Mouse (Mus musculus): ENCODE data around the gene Pip4k2a.
"Not testable (repeated sequence)": the region's sequence is repeated elsewhere in the genome, so short reads cannot be mapped to it uniquely, and the experiment has no call there.

Gene Pip4k2a

DNA sequence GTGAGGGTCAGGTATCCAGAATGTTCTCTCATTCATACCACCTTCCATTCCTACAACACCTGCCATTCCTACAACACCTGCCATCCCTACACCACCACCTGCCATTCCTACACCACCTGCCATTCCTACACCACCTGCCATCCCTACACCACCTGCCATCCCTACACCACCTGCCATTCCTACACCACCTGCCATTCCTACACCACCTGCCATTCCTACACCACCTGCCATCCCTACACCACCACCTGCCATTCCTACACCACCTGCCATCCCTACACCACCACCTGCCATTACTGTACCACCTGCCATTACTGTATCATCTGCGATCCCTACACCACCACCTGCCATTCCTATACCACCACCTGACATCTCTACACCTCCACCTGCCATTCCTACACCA, 104.6 kb downstream of the Pip4k2a start:
- not testable (repeated sequence) for DNase-seq (ENCODE audit: low spot score)

DNA sequence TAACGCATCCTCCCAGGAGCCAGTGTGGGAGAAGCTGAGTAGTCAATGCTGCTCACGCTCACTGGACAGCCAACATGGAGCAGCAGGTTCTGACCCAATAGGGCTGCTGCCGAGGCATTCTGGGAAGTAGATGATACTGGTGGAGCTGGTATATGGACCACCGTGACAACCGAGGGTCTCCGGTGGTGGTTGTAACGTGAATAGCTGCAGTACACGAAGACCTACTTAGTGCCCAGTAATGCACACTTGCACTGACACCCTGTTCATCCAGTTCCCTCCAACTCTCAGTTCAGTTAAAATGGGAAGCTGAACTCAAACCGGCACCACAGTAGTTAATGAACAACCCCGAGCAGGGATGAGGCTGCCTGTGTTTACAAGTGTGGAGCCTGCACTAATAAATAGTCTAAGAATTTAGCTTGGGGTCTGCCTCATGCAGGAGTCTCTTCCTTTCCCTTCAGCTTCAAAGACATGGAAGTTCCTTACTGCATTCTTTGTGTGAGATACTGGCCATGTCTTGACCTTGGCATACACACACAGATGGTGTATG, 105.9 kb downstream of the Pip4k2a start:
- DNase-seq (ENCODE audit: low spot score): peak; percentile 5

GRCm38 (mm10) chr2:18890227-18891001, 107.5 kb downstream of the Pip4k2a start:
- no peak for DNase-seq (ENCODE audit: low spot score)

- no peak for DNase-seq (ENCODE audit: low spot score)
These were observed 113.6 kb downstream of the Pip4k2a start for GRCm38 (mm10) chr2:18884277-18884676.

DNA sequence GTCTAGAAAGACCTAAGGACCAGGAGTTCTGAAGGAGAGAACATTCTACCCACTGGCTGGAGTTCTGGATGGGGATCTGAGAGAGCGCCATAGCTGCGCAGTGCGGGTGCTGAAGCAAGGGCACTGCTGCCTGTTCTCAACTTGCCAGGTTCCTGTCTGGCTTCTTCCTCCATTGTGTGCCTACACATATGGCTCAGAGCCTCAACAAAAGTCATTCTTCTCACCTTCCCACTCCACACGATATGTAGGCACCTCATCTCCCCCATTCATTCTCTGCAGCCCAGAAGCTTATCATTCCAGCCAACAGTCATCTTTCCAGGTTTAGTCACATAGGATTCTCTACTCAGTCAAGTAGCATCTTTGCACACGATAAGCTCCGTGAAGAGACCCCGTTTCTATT, 123.3 kb downstream of the Pip4k2a start:
- no peak for DNase-seq (ENCODE audit: low spot score)

GRCm38 (mm10) chr2:18874063-18874462, 123.9 kb downstream of the Pip4k2a start:
- no peak for DNase-seq (ENCODE audit: low spot score)

- no peak for DNase-seq (ENCODE audit: low spot score)
These were observed 124.5 kb downstream of the Pip4k2a start for GRCm38 (mm10) chr2:18873440-18873839.

DNA sequence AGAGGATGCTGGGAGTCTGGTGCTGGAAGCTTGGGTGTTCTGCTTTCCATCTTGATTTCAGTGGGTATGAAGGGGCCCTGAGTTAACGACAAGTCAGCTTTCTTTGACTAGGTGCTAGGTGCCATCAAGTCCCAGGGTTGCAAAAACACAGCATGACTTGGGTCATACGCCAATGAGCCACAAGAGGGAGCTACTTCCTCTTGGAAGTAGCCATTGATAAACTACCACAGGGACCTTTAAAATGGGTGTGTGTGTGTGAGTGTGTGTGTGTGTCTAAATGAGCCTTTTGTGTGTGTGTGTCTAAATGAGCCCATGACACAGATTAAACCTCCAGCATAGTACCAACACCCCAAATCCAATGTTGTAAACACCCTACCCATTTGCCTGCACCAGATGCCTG, 125.1 kb downstream of the Pip4k2a start:
- peak; percentile 81 for DNase-seq (ENCODE audit: low spot score)

DNA sequence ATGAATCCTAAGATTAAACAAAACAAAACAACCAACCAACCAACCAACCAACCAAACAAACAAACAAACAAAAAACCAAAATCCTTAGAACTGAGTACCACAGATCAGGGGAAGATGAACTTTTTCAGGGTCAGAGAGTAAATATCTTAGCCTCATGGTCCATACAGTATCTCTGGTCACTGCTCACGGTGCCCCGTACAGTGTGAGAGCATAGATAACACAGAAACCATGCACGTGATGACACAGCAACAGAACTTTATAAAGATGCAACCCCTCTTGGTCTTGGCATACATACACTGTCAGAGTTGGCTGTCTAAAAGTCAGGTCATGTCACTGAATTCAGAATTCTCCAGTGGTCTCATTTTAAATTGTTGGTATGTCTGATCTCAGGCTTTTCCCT, 126.8 kb downstream of the Pip4k2a start:
- DNase-seq (ENCODE audit: low spot score): no peak

- DNase-seq (ENCODE audit: low spot score): no peak
These were observed 130.9 kb downstream of the Pip4k2a start for GRCm38 (mm10) chr2:18867069-18867468.

- DNase-seq (ENCODE audit: low spot score): no peak
These were observed 133.2 kb downstream of the Pip4k2a start for GRCm38 (mm10) chr2:18864719-18865118.

DNA sequence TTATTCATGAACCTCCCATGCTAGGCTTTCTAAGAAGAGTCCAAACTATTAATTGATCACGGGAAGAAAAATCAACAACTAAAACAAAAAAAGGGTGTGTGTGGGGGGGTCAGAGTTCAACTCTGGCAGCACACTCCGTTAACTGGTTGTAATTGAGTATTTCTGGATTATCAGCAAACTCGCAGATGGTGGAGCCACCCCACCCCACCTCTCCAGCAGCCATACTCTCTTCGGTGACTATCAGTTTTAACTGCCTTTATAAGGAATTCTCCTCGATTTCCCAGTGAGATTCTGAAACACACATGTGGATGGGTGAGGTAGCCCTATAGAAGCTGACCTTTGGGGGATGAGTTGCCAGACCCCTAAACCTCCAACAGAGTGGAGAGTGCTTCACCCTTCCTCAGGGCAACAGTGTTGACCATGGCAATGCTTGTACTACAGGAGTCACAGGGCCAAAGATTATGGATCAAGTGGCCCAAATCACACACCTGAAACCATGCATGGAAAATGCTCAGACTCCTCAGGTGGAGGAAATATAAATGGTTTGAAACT, 136.2 kb downstream of the Pip4k2a start:
- DNase-seq (ENCODE audit: low spot score): no peak

DNA sequence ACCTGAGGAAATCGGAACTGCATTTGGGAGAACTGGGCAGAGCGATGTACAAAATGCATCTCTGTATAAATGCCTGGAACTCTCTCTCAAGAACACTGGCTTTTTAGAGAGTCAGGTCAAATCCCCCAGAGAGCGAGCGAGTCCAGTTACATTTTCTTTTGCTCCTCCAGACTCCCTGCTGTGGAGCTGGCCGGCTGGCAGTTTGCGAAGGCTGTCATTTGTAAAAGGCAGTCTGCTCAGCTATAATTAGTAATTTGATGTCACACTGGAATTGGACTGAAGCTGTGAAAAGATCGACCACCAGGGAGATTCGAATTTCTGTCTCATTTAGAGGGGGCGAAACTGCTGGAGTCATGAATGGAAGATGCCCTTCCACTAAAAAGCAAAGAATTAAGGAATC, 137.2 kb downstream of the Pip4k2a start:
- no peak for DNase-seq (ENCODE audit: low spot score)

DNA sequence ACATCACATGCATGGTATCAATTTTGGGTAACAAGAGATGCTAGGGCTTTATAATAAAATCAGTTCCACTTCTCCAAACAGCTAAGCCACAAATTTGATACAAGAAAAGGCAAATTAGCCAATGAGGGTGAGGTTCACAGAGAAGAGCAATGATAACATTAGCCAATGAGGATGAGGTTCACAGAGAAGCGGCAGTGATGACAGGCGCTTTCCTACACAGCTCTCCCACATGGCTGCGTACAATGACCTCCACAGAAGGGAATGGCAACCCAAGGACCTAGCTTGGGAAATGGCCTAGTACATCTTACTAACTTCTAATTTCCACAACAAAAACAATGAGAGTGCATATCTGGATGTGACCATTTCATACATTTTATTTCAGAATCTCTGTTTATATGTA, 140.0 kb downstream of the Pip4k2a start:
- DNase-seq (ENCODE audit: low spot score): peak; percentile 17

DNA sequence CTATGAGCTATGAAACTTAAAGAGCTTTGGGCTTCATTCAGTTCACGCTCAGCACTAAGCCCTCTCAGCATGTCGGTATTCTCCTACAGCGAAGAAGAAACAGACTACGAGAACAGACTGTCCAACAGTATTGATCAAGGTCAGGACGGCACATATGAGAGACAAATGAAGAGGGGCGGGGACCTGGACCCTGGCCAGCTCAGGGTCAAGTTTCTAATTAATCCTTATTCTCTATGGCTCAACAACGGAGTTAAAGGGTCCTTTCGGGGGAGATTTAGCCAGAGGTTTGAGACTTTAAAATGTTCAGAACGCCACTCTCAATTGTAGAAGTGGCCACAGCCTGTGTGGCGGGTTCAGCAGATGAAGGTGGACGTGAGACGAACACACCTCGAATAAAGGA, 141.5 kb downstream of the Pip4k2a start:
- DNase-seq (ENCODE audit: low spot score): peak; percentile 47

DNA sequence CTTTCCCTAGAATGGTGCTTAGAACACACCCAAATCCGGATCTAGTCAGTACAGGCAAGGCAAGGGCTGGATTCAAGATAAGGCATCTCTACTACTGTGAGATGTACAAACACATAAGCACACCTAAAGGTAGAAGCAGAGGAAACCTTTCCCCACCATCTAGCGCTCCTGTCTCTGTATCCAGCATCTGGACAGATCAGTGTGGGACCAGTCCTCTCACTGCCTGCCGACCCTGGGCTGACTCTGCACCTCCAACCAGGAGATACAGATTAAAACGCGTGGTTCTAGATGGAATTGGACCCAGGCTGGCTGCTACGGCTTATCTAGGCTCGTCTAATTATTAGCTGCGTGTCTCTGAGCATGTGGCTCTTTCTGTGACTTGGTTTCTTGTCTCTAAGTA, 142.7 kb downstream of the Pip4k2a start:
- DNase-seq (ENCODE audit: low spot score): no peak

DNA sequence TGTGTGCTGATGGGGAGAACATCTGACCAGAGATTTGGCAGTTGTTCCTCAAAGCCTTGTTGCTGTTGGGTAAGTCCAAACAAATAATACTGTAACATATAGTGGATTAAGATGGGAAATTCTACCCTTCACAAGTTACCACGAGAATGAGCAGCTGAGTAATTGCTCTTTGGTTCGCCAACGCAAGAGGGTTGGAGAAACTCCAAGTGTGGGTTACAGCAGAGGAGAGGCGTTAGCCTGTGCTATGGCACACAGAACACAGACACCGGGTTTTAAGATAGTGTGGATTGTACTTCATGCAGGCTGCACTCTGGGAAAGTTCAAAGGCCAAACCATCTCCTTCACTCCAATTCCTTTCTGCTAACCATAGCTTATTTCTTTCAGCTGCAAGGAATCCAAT, 144.6 kb downstream of the Pip4k2a start:
- DNase-seq (ENCODE audit: low spot score): no peak

- no peak for DNase-seq (ENCODE audit: low spot score)
These were observed 147.3 kb downstream of the Pip4k2a start for GRCm38 (mm10) chr2:18850657-18851056.

DNA sequence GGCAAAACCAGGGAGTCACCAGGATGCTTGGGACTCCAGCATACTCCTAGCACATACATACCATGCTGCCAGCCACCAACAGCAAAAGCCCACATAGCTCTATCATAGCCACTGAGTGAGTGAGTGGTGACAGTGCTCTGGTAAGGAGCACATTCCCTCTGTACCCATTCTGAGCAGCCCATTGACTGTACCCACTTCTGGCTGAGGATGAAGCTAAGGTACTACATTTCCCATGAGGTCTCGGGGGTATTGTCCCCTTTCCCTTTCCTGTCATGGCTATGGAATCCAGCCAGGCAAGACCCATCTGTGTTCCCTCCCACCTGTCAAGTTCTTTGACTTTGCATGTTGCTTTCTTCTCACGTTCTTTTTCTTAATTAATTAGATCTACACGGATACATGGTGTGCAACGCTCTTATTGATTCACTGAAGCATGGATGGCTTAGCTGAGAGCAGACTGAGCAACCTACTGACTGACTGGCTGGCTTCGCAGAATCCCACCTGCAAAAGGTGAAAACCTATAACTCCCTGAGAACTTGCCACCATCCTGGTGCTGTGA, 149.8 kb downstream of the Pip4k2a start:
- DNase-seq (ENCODE audit: low spot score): no peak

- DNase-seq (ENCODE audit: low spot score): no peak
These were observed 155.4 kb downstream of the Pip4k2a start for GRCm38 (mm10) chr2:18842527-18842926.

- no peak for DNase-seq (ENCODE audit: low spot score)
These were observed 156.9 kb downstream of the Pip4k2a start for GRCm38 (mm10) chr2:18841051-18841450.

- DNase-seq (ENCODE audit: low spot score): no peak
These were observed 158.4 kb downstream of the Pip4k2a start for GRCm38 (mm10) chr2:18839532-18839931.

GRCm38 (mm10) chr2:18835266-18835908, 162.5 kb downstream of the Pip4k2a start:
- no peak for DNase-seq (ENCODE audit: low spot score)

All from testis, postnatal 10 days (tissue).